Mouse (Mus musculus) embryonic facial prominence, embryonic 14.5 days (tissue): ENCODE data around the gene Rassf6. TPM values are rescaled to one million over a fixed set of nuclear protein-coding genes. Genes with fewer than 3 reads are reported as not detected.

Experiments
- ATAC-seq: fragments of 200-750 bp; cut with Nextera tagmentation; 2 replicates; pipeline ENCODE4 v1.8.0; 2017; ENCODE audit warnings: low read depth, moderate number of reproducible peaks, moderate TSS enrichment
- DNase-seq: peaks from one replicate; pipeline ENCODE4 v3.0.0-alpha.2; 2015; ENCODE audit warnings: low spot score
- H3K27ac ChIP-seq: fragments of 300-500 bp; sonication (generic); replicated peaks from 2 replicates; pipeline ENCODE4 v1.5.1; 2014; ENCODE audit warnings: low read depth, mild to moderate bottlenecking, low read length, moderate library complexity
- H3K27me3 ChIP-seq: fragments of 300-500 bp; sonication (generic); replicated peaks from 2 replicates; pipeline ENCODE4 v1.6.1; 2014; ENCODE audit warnings: low read length; ENCODE audit not compliant: control insufficient read depth, insufficient read depth
- H3K36me3 ChIP-seq: fragments of 300-500 bp; sonication (generic); 2 replicates; pipeline ENCODE4 v1.6.1; 2014; ENCODE audit warnings: low read length, mixed read lengths; ENCODE audit not compliant: control insufficient read depth, insufficient read depth
- H3K4me1 ChIP-seq: fragments of 300-500 bp; sonication (generic); 2 replicates; pipeline ENCODE4 v1.6.1; 2014; ENCODE audit warnings: antibody characterized with exemption, low read length; ENCODE audit not compliant: control insufficient read depth, insufficient read depth
- H3K4me2 ChIP-seq: fragments of 300-500 bp; sonication (generic); 2 replicates; pipeline ENCODE4 v1.6.1; 2014; ENCODE audit warnings: low read depth, mild to moderate bottlenecking, low read length, moderate library complexity, mixed read lengths
- H3K4me3 ChIP-seq: fragments of 300-500 bp; sonication (generic); 2 replicates; pipeline ENCODE4 v1.5.1; 2014; ENCODE audit warnings: low read depth, mild to moderate bottlenecking, low read length
- H3K9ac ChIP-seq: fragments of 300-500 bp; sonication (generic); 2 replicates; pipeline ENCODE4 v1.6.1; 2014; ENCODE audit warnings: low read depth, mild to moderate bottlenecking, low read length, moderate library complexity, mixed read lengths
- H3K9me3 ChIP-seq: fragments of 300-500 bp; sonication (generic); 2 replicates; pipeline ENCODE4 v1.6.1; 2016; ENCODE audit warnings: low read length; ENCODE audit not compliant: control insufficient read depth
- WGBS: fragments of 180-500 bp; shearing (Covaris S2); extraction: QIAGEN DNeasy Blood & Tissue Kit; methylation state at CpG from one replicate; pipeline ENCODE4 v1.1.7; 2014; 5-methylcytosine and 5-hydroxymethylcytosine counted together
- polyA plus RNA-seq: library from polyadenylated mRNA; unstranded; fragments of >200 nt; fragmentation: Nextera tagmentation; extraction: Ambion mirVana; gene quantifications from 2 replicates; pipeline ENCODE4 v1.2.1, GENCODE M21; 2014

Gene Rassf6
- polyA plus RNA-seq, 1 experiment from 2014 or later, result 2.1 TPM

- no peaks in the 10 kb centered on the region for H3K27me3 ChIP-seq
- H3K27ac ChIP-seq, result no peak overlapping the region
- 33% methylated on average over 3 of the region's 3 CpGs for WGBS
- H3K4me3 ChIP-seq, result no peak overlapping the region
- no peaks in the 10 kb centered on the region for H3K4me1 ChIP-seq
- H3K9me3 ChIP-seq, result no peaks in the 10 kb centered on the region
- no peak for DNase-seq
- ATAC-seq, result no peak
- no peak overlapping the region for H3K4me2 ChIP-seq
- H3K9ac ChIP-seq, result no peak overlapping the region
- H3K36me3 ChIP-seq, result no peaks in the 10 kb centered on the region
Observed at GRCm38 (mm10) chr5:90571216-90571615, 69.2 kb downstream of the Rassf6 start.

- Histone ChIP-seq H3K27ac (no peak overlapping the region), H3K4me3 (no peak overlapping the region), H3K36me3 (no peaks in the 10 kb centered on the region), H3K4me1 (no peaks in the 10 kb centered on the region), H3K4me2 (no peak overlapping the region), H3K27me3 (no peaks in the 10 kb centered on the region), H3K9me3 (no peaks in the 10 kb centered on the region), H3K9ac (no peak overlapping the region)
- ATAC-seq (no peak), DNase-seq (peak; percentile 37)
Observed at GRCm38 (mm10) chr5:90568338-90568737, 72.1 kb downstream of the Rassf6 start.

GRCm38 (mm10) chr5:90567788-90568187 is 72.7 kb downstream of the Rassf6 start:
- Histone ChIP-seq H3K9ac (no peak overlapping the region), H3K4me3 (no peak overlapping the region), H3K27ac (no peak overlapping the region), H3K9me3 (no peaks in the 10 kb centered on the region), H3K4me2 (no peak overlapping the region), H3K36me3 (no peaks in the 10 kb centered on the region), H3K4me1 (no peaks in the 10 kb centered on the region), H3K27me3 (no peaks in the 10 kb centered on the region)
- ATAC-seq (no peak), DNase-seq (no peak)
- 68% methylated on average over 5 of the region's 5 CpGs for WGBS

GRCm38 (mm10) chr5:90565205-90565604 is 75.3 kb downstream of the Rassf6 start:
- Histone ChIP-seq H3K36me3 (no peaks in the 10 kb centered on the region), H3K27ac (no peak overlapping the region)
- 77% methylated on average over 6 of the region's 6 CpGs for WGBS

GRCm38 (mm10) chr5:90564161-90564560 is 76.3 kb downstream of the Rassf6 start:
- WGBS, result 87% methylated on average over 4 of the region's 4 CpGs
- H3K36me3 ChIP-seq, result no peaks in the 10 kb centered on the region
- no peak overlapping the region for H3K4me2 ChIP-seq
- H3K4me3 ChIP-seq, result no peak overlapping the region
- no peaks in the 10 kb centered on the region for H3K9me3 ChIP-seq
- H3K9ac ChIP-seq, result no peak overlapping the region
- no peak for ATAC-seq
- DNase-seq, result no peak
- no peaks in the 10 kb centered on the region for H3K4me1 ChIP-seq
- H3K27ac ChIP-seq, result no peak overlapping the region
- H3K27me3 ChIP-seq, result no peaks in the 10 kb centered on the region

More at GRCm38 (mm10) chr5:90565205-90565604, 75.3 kb downstream of the Rassf6 start:
- no peak overlapping the region for H3K9ac ChIP-seq
- no peaks in the 10 kb centered on the region for H3K27me3 ChIP-seq
- H3K9me3 ChIP-seq, result no peaks in the 10 kb centered on the region
- no peak overlapping the region for H3K4me3 ChIP-seq
- no peak for DNase-seq
- no peak for ATAC-seq
- no peaks in the 10 kb centered on the region for H3K4me1 ChIP-seq
- no peak overlapping the region for H3K4me2 ChIP-seq

- Histone ChIP-seq H3K36me3 (no peaks in the 10 kb centered on the region), H3K4me3 (no peak overlapping the region), H3K4me1 (no peaks in the 10 kb centered on the region), H3K27me3 (no peaks in the 10 kb centered on the region), H3K9ac (no peak overlapping the region), H3K9me3 (no peaks in the 10 kb centered on the region), H3K27ac (no peak overlapping the region), H3K4me2 (no peak overlapping the region)
- DNase-seq (no peak), ATAC-seq (no peak)
- 74% methylated on average over 4 of the region's 4 CpGs for WGBS
Observed at GRCm38 (mm10) chr5:90562880-90563279, 77.6 kb downstream of the Rassf6 start.

- Histone ChIP-seq H3K27ac (no peak overlapping the region), H3K4me1 (no peaks in the 10 kb centered on the region), H3K4me3 (no peak overlapping the region), H3K36me3 (no peaks in the 10 kb centered on the region), H3K9me3 (no peaks in the 10 kb centered on the region), H3K4me2 (no peak overlapping the region), H3K9ac (no peak overlapping the region), H3K27me3 (no peaks in the 10 kb centered on the region)
- DNase-seq (no peak), ATAC-seq (no peak)
- 92% methylated on average over 11 of the region's 11 CpGs for WGBS
Observed at GRCm38 (mm10) chr5:90561721-90562275, 78.7 kb downstream of the Rassf6 start.

GRCm38 (mm10) chr5:90560743-90561142 is 79.7 kb downstream of the Rassf6 start, which contains the start of gene 5830473C10Rik:
5830473C10Rik (plus strand) TSS chr5:90561107.
- no peak for ATAC-seq
- Histone ChIP-seq H3K4me3 (no peak within 1 kb of the TSS), H3K27me3 (no peaks in the 10 kb centered on the region), H3K9ac (no peak within 1 kb of the TSS), H3K9me3 (no peaks in the 10 kb centered on the region), H3K4me1 (no peaks in the 10 kb centered on the region), H3K27ac (no peak within 1 kb of the TSS), H3K36me3 (no peaks in the 10 kb centered on the region), H3K4me2 (no peak within 1 kb of the TSS)
- 82% methylated on average over 6 of the region's 6 CpGs for WGBS
- DNase-seq, result no peak

GRCm38 (mm10) chr5:90556052-90556451 is 84.4 kb downstream of the Rassf6 start:
- ATAC-seq (no peak), DNase-seq (no peak)
- Histone ChIP-seq H3K27ac (no peak overlapping the region), H3K36me3 (no peaks in the 10 kb centered on the region), H3K9me3 (no peaks in the 10 kb centered on the region), H3K4me3 (no peak overlapping the region), H3K4me1 (no peaks in the 10 kb centered on the region), H3K4me2 (no peak overlapping the region), H3K27me3 (no peaks in the 10 kb centered on the region), H3K9ac (no peak overlapping the region)
- 79% methylated on average over 3 of the region's 3 CpGs for WGBS
